Mouse (Mus musculus) urinary bladder, adult 2 months (tissue): ENCODE results near the gene Fgfr2. TPM values are rescaled to one million over a fixed set of nuclear protein-coding genes. Genes with fewer than 3 reads are reported as not detected.

Experiments used
- DNase-seq: peaks from one replicate; pipeline ENCODE4 v3.0.0; 2022; ENCODE audit warnings: low spot score
- polyA plus RNA-seq: library from polyadenylated mRNA; depleted of rRNA; stranded (reverse); fragments of >200 nt; gene quantifications from 2 replicates; pipeline ENCODE4 v1.2.3, GENCODE M21; 2012

The Fgfr2 gene
- polyA plus RNA-seq, 1 experiment: 80.2 TPM

GRCm38 (mm10) chr7:130860721-130861142 is 2262.4 kb downstream of the Fgfr2 start:
- no peak for DNase-seq

- no peak for DNase-seq
Observed at GRCm38 (mm10) chr7:130859926-130860325, 2263.2 kb downstream of the Fgfr2 start.

GRCm38 (mm10) chr7:130857973-130858372 is 2265.2 kb downstream of the Fgfr2 start:
- no peak for DNase-seq

- DNase-seq: no peak
Observed at GRCm38 (mm10) chr7:130855681-130856080, 2267.5 kb downstream of the Fgfr2 start.

DNA sequence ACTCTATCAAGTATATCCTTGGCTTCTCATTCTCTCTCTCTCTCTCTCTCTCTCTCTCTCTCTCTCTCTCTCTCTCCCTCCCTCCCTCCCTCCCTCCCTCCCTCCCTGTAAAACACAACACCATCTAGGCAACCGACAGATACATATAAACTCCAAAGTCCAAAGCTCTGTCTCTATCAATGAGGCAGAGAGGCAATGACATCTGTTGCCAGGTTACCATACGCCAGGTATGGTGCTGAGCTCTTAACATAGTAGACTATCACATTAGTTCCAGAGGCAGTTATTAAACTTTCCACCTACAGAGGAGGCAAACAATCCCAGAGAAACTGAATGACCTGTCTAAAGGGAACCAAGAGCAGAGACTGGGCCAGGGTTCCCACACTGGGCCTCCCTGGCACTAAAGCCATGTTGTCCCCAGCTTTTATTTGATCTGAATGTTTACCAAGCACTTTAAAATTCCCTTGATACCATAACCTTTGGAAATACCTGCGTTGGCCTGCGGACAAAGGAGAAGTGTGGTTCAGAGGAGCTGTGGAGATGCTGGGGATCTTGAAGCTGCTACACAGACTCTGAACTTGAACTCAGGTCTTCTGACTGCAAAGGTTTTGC is 2268.4 kb downstream of the Fgfr2 start:
- no peak for DNase-seq

- no peak for DNase-seq
Observed at GRCm38 (mm10) chr7:130847164-130847718, 2275.9 kb downstream of the Fgfr2 start.

- DNase-seq: no peak
Observed at GRCm38 (mm10) chr7:130839380-130840100, 2283.6 kb downstream of the Fgfr2 start.

GRCm38 (mm10) chr7:130838658-130839025 is 2284.5 kb downstream of the Fgfr2 start:
- no peak for DNase-seq

DNA sequence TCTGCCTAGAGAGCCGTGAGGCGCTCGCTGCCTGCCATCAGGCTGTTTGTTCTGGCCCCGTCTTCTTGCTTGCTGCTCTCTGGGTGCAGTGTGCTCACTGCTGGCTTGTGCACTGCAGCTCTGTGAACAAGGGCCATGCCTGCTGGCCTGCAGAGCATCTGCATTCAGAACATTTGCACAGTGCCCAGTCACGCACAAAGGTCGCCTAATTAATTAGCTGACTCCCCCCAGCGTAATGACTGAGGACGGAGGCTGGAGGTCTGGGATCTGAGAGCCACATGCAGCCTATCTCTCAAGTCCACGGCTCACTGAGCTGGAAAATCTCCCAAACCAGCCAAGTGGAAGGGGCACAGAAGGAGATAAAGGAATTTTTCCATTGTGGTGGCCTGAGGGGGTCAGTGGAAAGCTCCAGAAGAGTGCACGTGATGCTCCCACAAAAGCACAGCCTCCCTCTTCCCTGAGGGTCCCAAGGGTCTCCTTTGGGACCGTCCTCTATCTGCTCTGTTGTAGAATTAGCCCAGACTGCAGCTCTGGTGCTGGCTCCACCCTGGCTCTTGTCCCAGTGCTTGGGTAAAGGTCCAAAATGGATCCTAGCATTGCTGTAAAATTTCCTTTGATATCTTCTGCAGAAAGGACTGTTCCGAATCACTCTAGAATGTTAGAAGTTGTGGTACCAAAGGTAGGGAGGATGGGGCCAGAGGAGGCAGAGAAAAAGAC is 2285.1 kb downstream of the Fgfr2 start:
- DNase-seq: no peak

DNA sequence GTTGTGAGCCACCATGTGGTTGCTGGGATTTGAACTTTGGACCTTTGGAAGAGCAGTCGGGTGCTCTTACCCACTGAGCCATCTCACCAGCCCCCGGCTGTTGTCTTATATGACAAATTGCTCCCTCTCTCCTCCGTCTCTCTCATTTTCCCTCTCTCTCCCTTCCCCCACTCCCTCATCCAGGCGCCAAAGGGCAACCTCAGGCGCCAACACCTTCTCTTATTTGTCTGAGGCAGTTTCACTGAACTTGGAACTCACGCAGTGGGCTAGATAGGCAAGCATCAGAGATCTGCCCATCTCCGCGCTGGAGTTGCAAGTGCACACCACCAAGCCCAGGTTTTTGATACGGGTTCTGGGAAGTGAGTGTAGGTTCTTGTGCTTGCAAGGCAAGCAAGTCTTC is 2287.1 kb downstream of the Fgfr2 start:
- no peak for DNase-seq

DNA sequence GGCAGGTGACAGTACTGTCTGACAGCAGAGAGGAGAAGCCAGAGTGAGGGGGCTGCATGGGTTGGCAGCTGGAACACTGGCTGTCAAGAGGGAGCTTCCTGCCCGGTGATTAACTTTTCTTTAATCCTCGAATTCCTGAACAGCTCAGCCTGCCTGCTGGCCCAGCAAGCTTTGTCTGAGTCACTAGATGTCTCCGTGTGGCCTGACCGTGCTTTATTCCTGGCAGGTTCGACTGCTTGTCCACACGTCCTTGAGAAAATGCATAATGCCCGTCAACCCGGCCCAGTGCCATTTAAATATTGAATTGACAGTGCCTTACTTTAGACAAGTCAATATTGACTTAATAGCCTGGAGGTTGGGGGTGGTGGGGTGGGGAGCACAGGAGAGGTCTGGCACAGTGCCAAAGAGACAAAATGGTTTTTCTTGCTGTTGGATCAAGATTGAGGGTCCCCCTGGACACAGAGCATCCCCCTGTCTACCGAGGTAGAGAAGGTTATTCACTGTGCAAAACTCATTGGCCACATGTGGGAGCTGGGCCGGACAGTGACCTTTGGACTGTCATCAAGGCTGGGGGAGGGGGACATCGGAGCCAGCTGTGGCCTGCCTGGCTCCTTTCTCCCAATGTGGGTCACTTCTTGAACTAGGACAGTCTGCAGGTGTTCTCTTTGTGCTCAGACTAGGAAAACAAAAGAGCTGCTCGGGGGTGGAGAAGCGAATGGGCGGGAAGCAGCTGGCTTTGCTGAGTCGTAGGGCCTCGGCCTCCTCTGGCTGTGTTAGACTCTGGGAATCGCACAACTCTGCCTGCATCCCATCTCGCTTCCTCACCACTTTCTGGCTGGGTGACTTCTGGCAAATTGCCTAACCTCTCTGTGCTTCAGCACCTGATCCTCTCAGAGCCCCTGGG is 2287.9 kb downstream of the Fgfr2 start:
- DNase-seq: no peak

GRCm38 (mm10) chr7:130834299-130834698 is 2288.9 kb downstream of the Fgfr2 start:
- DNase-seq: no peak

GRCm38 (mm10) chr7:130831586-130831985 is 2291.6 kb downstream of the Fgfr2 start:
- DNase-seq: no peak

GRCm38 (mm10) chr7:130828475-130828874 is 2294.7 kb downstream of the Fgfr2 start:
- DNase-seq: no peak

GRCm38 (mm10) chr7:130827844-130828403 is 2295.2 kb downstream of the Fgfr2 start:
- no peak for DNase-seq

DNA sequence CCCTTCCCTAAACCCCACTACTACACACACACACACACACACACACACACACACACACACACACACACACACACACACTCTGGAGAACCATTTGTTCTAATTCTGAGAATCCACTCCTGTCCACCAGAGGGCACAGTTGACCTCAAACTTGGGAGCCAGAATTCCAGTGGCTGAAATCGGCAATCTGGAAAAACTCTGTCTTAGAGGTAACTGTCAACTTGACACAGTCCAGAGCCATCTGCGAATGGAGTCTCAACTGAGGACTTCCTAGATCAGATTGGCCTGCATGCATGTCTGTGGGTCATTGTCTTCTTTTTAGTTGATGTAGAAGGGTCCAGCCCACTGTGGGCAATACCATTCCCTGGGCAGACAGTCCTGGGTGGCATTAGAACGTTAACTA is 2295.7 kb downstream of the Fgfr2 start:
- no peak for DNase-seq

DNA sequence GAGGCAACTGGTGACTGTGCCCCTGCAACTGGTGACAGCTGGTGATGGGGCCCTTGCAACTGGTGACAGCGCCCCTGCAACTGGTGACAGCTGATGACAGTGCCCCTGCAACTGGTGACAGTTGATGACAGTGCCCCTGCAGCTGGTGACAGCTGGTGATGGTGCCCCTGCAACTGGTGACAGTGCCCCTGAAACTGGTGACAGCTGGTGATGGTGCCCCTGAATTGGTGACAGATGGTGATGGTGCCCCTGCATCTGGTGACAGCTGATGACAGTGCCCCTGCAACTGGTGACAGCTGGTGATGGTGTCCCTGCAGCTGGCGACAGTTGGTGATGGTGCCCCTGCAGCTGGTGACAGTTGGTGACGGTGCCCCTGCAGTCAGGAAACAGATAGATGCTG is 2296.8 kb downstream of the Fgfr2 start:
- DNase-seq: no peak

DNA sequence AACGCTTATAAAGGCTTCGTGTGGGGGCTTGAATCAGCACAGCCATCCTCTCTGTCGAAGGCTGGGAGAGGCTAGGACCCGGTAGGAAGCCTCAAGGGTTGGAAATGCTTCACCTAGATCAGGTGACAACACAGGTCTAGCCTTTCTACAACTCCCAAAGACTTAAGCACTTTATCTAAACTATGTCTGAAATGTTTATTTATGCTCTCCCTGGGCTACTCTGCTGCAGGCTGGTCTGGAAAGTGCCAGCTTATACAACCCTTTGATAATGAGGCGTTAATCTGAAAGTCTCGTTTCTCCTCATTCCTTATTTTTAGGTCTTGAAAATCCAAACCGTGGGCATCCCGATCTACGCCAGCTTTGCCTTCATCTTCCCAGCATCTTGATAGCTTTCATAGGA is 2299.2 kb downstream of the Fgfr2 start:
- no peak for DNase-seq

DNA sequence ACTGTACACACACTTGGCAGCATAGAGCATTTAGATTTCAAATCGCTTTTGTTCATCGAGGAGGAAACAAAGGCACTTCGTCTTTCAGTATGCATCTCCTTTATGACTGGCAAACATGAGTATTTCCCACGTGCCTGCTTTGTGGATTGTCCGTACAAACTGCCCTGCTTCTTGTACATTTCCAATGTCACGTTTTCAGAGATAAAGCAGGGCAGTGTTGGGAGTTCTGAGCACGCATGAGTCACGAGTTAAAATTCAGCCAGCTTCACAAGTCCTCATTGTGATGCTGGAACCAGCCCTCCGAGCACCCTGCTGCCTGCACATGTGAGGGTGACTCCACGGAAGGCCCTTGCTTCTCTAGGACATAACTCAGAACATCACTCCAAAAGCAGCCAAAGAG is 2303.5 kb downstream of the Fgfr2 start:
- DNase-seq: no peak

GRCm38 (mm10) chr7:130818813-130819212 is 2304.3 kb downstream of the Fgfr2 start:
- no peak for DNase-seq

GRCm38 (mm10) chr7:130816243-130816642 is 2306.9 kb downstream of the Fgfr2 start:
- DNase-seq: no peak
